Mouse (Mus musculus): ENCODE measurements at regions not wholly inside any gene's neighbourhood (a gene's known extent, or its start where the extent isn't known, plus 50 kb on each side); places are given as distances from the start of the nearest gene placed in this dataset.

GRCm38 (mm10) chr9:86231692-86232091 lies 233.1 kb downstream of the Ube2cbp start:
- WGBS, result 81% methylated on average over 5 of the region's 5 CpGs

GRCm38 (mm10) chr9:86232174-86232573 lies 232.6 kb downstream of the Ube2cbp start:
- WGBS, result 94% methylated on average over 1 of the region's 1 CpGs
- H3K9me3 ChIP-seq (ENCODE audit: low read length), result no peaks in the 10 kb centered on the region
- TF ChIP-seq EP300 (IDR thresholded peaks at IDR 0.05) (no peak), CTCF (IDR thresholded peaks at IDR 0.05) (no peak)
- DNase-seq (ENCODE audit: low spot score) (no peak), ATAC-seq (no peak)
- H3K4me1 ChIP-seq (ENCODE audit: insufficient read depth, low read depth, low read length), result no peaks in the 10 kb centered on the region
- H3K4me3 ChIP-seq (ENCODE audit: low read depth, low read length), result no peak overlapping the region
- H3K4me2 ChIP-seq (replicated peaks; ENCODE audit: low read depth, low read length), result no peak overlapping the region
- no peak overlapping the region for H3K27ac ChIP-seq (ENCODE audit: low read length)
- no peaks in the 10 kb centered on the region for H3K36me3 ChIP-seq (ENCODE audit: insufficient read depth, low read length)
- H3K27me3 ChIP-seq (replicated peaks; ENCODE audit: insufficient read depth, low read length), result no peaks in the 10 kb centered on the region
- no peak overlapping the region for H3K9ac ChIP-seq (replicated peaks; ENCODE audit: low read depth)

More at GRCm38 (mm10) chr9:86231692-86232091, 233.1 kb downstream of the Ube2cbp start:
- Histone ChIP-seq H3K9ac (replicated peaks; ENCODE audit: low read depth) (no peak overlapping the region), H3K27ac (ENCODE audit: low read length) (no peak overlapping the region), H3K36me3 (ENCODE audit: insufficient read depth, low read length) (no peaks in the 10 kb centered on the region), H3K9me3 (ENCODE audit: low read length) (no peaks in the 10 kb centered on the region), H3K4me3 (ENCODE audit: low read depth, low read length) (no peak overlapping the region), H3K27me3 (replicated peaks; ENCODE audit: insufficient read depth, low read length) (no peaks in the 10 kb centered on the region), H3K4me2 (replicated peaks; ENCODE audit: low read depth, low read length) (no peak overlapping the region), H3K4me1 (ENCODE audit: insufficient read depth, low read depth, low read length) (no peaks in the 10 kb centered on the region)
- no peak for TF ChIP-seq EP300 (IDR thresholded peaks at IDR 0.05)
- TF ChIP-seq CTCF (IDR thresholded peaks at IDR 0.05), result no peak
- DNase-seq (ENCODE audit: low spot score), result no peak
- ATAC-seq, result no peak

GRCm38 (mm10) chr9:86233775-86234174 lies 231.0 kb downstream of the Ube2cbp start:
- Histone ChIP-seq H3K9me3 (ENCODE audit: low read length) (no peaks in the 10 kb centered on the region), H3K4me3 (ENCODE audit: low read depth, low read length) (no peak overlapping the region), H3K36me3 (ENCODE audit: insufficient read depth, low read length) (no peaks in the 10 kb centered on the region), H3K4me1 (ENCODE audit: insufficient read depth, low read depth, low read length) (no peaks in the 10 kb centered on the region), H3K9ac (replicated peaks; ENCODE audit: low read depth) (no peak overlapping the region), H3K4me2 (replicated peaks; ENCODE audit: low read depth, low read length) (no peak overlapping the region), H3K27ac (ENCODE audit: low read length) (no peak overlapping the region), H3K27me3 (replicated peaks; ENCODE audit: insufficient read depth, low read length) (no peaks in the 10 kb centered on the region)
- WGBS, result 72% methylated on average over 7 of the region's 7 CpGs
- DNase-seq (ENCODE audit: low spot score), result no peak
- ATAC-seq, result no peak
- TF ChIP-seq EP300 (IDR thresholded peaks at IDR 0.05) (no peak), CTCF (IDR thresholded peaks at IDR 0.05) (no peak)

- Histone ChIP-seq H3K9ac (replicated peaks; ENCODE audit: low read depth) (no peak overlapping the region), H3K4me2 (replicated peaks; ENCODE audit: low read depth, low read length) (no peak overlapping the region), H3K27me3 (replicated peaks; ENCODE audit: insufficient read depth, low read length) (no peaks in the 10 kb centered on the region), H3K4me3 (ENCODE audit: low read depth, low read length) (no peak overlapping the region), H3K27ac (ENCODE audit: low read length) (no peak overlapping the region), H3K36me3 (ENCODE audit: insufficient read depth, low read length) (no peaks in the 10 kb centered on the region), H3K9me3 (ENCODE audit: low read length) (no peaks in the 10 kb centered on the region), H3K4me1 (ENCODE audit: insufficient read depth, low read depth, low read length) (no peaks in the 10 kb centered on the region)
- WGBS, result 66% methylated on average over 4 of the region's 4 CpGs
- DNase-seq (ENCODE audit: low spot score) (no peak), ATAC-seq (no peak)
- no peak for TF ChIP-seq CTCF (IDR thresholded peaks at IDR 0.05)
- no peak for TF ChIP-seq EP300 (IDR thresholded peaks at IDR 0.05)
These were observed 226.1 kb downstream of the Ube2cbp start for GRCm38 (mm10) chr9:86238691-86239090.

GRCm38 (mm10) chr9:86240287-86240686 lies 224.5 kb downstream of the Ube2cbp start:
- Histone ChIP-seq H3K27ac (ENCODE audit: low read length) (no peak overlapping the region), H3K4me3 (ENCODE audit: low read depth, low read length) (no peak overlapping the region), H3K27me3 (replicated peaks; ENCODE audit: insufficient read depth, low read length) (no peaks in the 10 kb centered on the region), H3K4me1 (ENCODE audit: insufficient read depth, low read depth, low read length) (no peaks in the 10 kb centered on the region), H3K9ac (replicated peaks; ENCODE audit: low read depth) (no peak overlapping the region), H3K9me3 (ENCODE audit: low read length) (no peaks in the 10 kb centered on the region), H3K4me2 (replicated peaks; ENCODE audit: low read depth, low read length) (no peak overlapping the region), H3K36me3 (ENCODE audit: insufficient read depth, low read length) (no peaks in the 10 kb centered on the region)
- no peak for ATAC-seq
- TF ChIP-seq CTCF (IDR thresholded peaks at IDR 0.05), result no peak
- TF ChIP-seq EP300 (IDR thresholded peaks at IDR 0.05), result no peak
- DNase-seq (ENCODE audit: low spot score), result peak; percentile 8
- 24% methylated on average over 2 of the region's 2 CpGs for WGBS

GRCm38 (mm10) chr9:86240896-86241295 lies 223.9 kb downstream of the Ube2cbp start:
- Histone ChIP-seq H3K27ac (ENCODE audit: low read length) (no peak overlapping the region), H3K4me2 (replicated peaks; ENCODE audit: low read depth, low read length) (no peak overlapping the region), H3K36me3 (ENCODE audit: insufficient read depth, low read length) (no peaks in the 10 kb centered on the region), H3K4me3 (ENCODE audit: low read depth, low read length) (no peak overlapping the region), H3K4me1 (ENCODE audit: insufficient read depth, low read depth, low read length) (no peaks in the 10 kb centered on the region), H3K27me3 (replicated peaks; ENCODE audit: insufficient read depth, low read length) (no peaks in the 10 kb centered on the region), H3K9me3 (ENCODE audit: low read length) (no peaks in the 10 kb centered on the region), H3K9ac (replicated peaks; ENCODE audit: low read depth) (no peak overlapping the region)
- ATAC-seq (no peak), DNase-seq (ENCODE audit: low spot score) (no peak)
- 48% methylated on average over 7 of the region's 7 CpGs for WGBS
- TF ChIP-seq CTCF (IDR thresholded peaks at IDR 0.05), result no peak
- no peak for TF ChIP-seq EP300 (IDR thresholded peaks at IDR 0.05)

GRCm38 (mm10) chr9:86250197-86250596 lies 214.6 kb downstream of the Ube2cbp start:
- H3K27me3 ChIP-seq (replicated peaks; ENCODE audit: insufficient read depth, low read length), result no peaks in the 10 kb centered on the region
- H3K4me1 ChIP-seq (ENCODE audit: insufficient read depth, low read depth, low read length), result no peaks in the 10 kb centered on the region
- no peak for DNase-seq (ENCODE audit: low spot score)
- H3K9me3 ChIP-seq (ENCODE audit: low read length), result no peaks in the 10 kb centered on the region
- ATAC-seq, result no peak
- WGBS, result 77% methylated on average over 3 of the region's 3 CpGs
- no peak overlapping the region for H3K4me3 ChIP-seq (ENCODE audit: low read depth, low read length)
- H3K36me3 ChIP-seq (ENCODE audit: insufficient read depth, low read length), result no peaks in the 10 kb centered on the region
- no peak overlapping the region for H3K27ac ChIP-seq (ENCODE audit: low read length)
- no peak overlapping the region for H3K9ac ChIP-seq (replicated peaks; ENCODE audit: low read depth)
- TF ChIP-seq CTCF (IDR thresholded peaks at IDR 0.05) (no peak), EP300 (IDR thresholded peaks at IDR 0.05) (no peak)
- H3K4me2 ChIP-seq (replicated peaks; ENCODE audit: low read depth, low read length), result no peak overlapping the region

Data from lung, postnatal 0 days (tissue).